Mouse (Mus musculus) erythroblast, embryonic 14.5 days (primary cell): ENCODE data around the gene Mtnr1a. TPM values are rescaled to one million over a fixed set of nuclear protein-coding genes. Genes with fewer than 3 reads are reported as not detected.
"Not testable (repeated sequence)": the region's sequence is repeated elsewhere in the genome, so short reads cannot be mapped to it uniquely, and the experiment has no call there.

ENCODE experiments used
- H3K27me3 ChIP-seq: 2 replicates; pipeline ENCODE4 v1.6.1; 2012; ENCODE audit warnings: inconsistent platforms; ENCODE audit not compliant: control insufficient read depth
- H3K36me3 ChIP-seq: 2 replicates; pipeline ENCODE4 v1.6.1; 2012; ENCODE audit warnings: mild to moderate bottlenecking, inconsistent platforms; ENCODE audit not compliant: control insufficient read depth
- H3K4me1 ChIP-seq: 2 replicates; pipeline ENCODE4 v1.6.1; 2012; ENCODE audit warnings: inconsistent platforms; ENCODE audit not compliant: control insufficient read depth
- H3K4me3 ChIP-seq: replicated peaks from 2 replicates; pipeline ENCODE3; 2012; ENCODE audit warnings: moderate library complexity, mild to moderate bottlenecking, inconsistent platforms
- H3K9me3 ChIP-seq: 2 replicates; pipeline ENCODE4 v1.6.1; 2012; ENCODE audit warnings: low read length, inconsistent platforms, mixed read lengths; ENCODE audit not compliant: control insufficient read depth
- GATA1 ChIP-seq: IDR thresholded peaks from 2 replicates; pipeline ENCODE4 v1.6.1; 2012; ENCODE audit warnings: low read length, inconsistent platforms, mixed read lengths
- TAL1 ChIP-seq: IDR thresholded peaks from 3 replicates; pipeline ENCODE4 v1.6.1; 2012; ENCODE audit warnings: low read length, inconsistent platforms, mixed read lengths
- polyA plus RNA-seq: library from polyadenylated mRNA; stranded (reverse); fragments of >175 nt; gene quantifications from 2 replicates; pipeline ENCODE4 v1.2.3, GENCODE M21; 2012

Gene Mtnr1a
- polyA plus RNA-seq, 1 experiment: not detected

DNA sequence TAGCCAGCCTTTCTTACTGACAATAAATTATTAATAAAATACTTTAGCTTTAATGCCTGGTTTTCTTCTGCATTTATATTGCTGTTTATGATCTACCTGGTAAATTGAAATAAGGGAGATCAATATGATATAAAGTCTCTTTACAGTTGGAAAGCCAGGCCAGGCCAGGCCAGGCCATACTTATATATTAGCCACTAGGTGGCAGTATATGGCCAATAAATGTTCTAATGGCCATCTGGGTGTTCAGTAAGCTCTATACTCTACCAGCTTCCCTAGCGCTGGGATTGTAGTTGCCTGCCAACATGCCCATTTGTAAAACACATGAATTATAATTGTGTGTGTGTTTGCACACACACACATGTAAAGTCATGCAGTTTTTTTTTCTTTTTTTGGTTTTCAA is 16.7 kb upstream of the Mtnr1a start:
- Histone ChIP-seq H3K4me3 (no peak overlapping the region), H3K27me3 (no peaks in the 10 kb centered on the region), H3K9me3 (peaks cover 24% of the 10 kb centered on the region), H3K4me1 (no peaks in the 10 kb centered on the region), H3K36me3 (no peaks in the 10 kb centered on the region; the same call in 1 of the 2 replicates)
- TF ChIP-seq TAL1 (no peak), GATA1 (no peak)

DNA sequence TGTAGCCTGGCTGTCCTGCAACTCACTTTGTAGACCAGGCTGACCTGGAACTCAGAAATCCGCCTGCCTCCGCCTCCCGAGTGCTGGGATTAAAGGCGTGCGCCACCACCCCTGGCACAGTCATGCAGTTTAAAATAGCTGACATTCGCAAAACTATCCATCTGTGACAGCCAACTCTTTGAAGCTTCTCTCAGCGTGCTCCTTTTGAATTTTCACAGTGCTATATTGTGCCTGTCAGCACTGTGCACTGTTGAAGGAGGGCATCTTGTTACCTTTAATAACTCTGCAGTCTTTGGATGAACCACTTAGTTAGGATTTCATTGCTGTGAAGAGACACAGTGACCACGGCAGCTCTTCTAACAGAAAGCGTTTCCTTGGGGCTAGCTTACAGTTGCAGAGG is 16.3 kb upstream of the Mtnr1a start:
- Histone ChIP-seq H3K4me3 (no peak overlapping the region), H3K27me3 (no peaks in the 10 kb centered on the region), H3K9me3 (peaks cover 24% of the 10 kb centered on the region), H3K36me3 (no peaks in the 10 kb centered on the region; the same call in 1 of the 2 replicates), H3K4me1 (no peaks in the 10 kb centered on the region)
- TF ChIP-seq TAL1: no peak
- TF ChIP-seq GATA1: no peak

DNA sequence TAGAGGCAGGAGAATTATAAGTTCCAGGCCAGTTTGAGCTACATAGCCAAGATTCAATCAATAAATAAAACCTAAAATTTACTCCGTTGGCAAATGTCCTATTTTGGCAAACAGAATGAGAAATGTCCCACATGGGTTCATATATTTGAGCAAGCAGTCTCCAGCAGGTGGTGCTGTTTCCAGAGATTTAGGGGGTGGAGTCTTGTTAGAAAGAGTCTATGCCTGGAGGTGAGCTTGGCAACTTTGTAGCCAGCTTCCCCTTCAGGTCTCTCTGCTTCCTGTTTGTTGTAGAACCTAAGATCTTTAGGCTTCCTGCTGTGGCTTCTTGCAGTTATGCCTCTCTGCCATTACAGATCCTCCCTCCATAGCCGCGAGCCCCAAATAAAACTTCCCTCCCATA is 13.4 kb upstream of the Mtnr1a start:
- H3K9me3 ChIP-seq: peaks cover 16% of the 10 kb centered on the region
- no peaks in the 10 kb centered on the region for H3K27me3 ChIP-seq
- H3K36me3 ChIP-seq: no peaks in the 10 kb centered on the region; the same call in 1 of the 2 replicates
- TF ChIP-seq GATA1: no peak
- no peak for TF ChIP-seq TAL1
- no peak overlapping the region for H3K4me3 ChIP-seq
- H3K4me1 ChIP-seq: no peaks in the 10 kb centered on the region

DNA sequence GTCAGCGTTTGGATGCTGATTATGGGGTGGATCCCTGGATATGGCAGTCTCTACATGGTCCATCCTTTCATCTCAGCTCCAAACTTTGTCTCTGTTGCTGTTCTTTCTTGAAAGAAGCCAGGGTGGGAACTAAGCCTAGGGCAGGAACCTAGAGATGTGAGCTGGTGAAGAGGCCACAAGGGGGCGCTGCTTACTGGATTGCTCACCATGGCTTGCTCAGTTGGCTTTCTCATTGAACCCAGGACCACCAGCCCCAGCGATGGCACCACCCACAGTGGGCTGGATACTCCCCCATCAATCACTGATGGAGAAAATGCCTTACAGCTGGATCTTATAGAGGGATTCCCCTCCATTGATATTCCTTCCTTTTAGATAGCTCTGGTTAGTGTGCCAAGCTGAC is 12.1 kb upstream of the Mtnr1a start:
- Histone ChIP-seq H3K27me3 (no peaks in the 10 kb centered on the region), H3K4me1 (no peaks in the 10 kb centered on the region), H3K9me3 (peaks cover 7% of the 10 kb centered on the region; the same call in 1 of the 2 replicates), H3K4me3 (no peak overlapping the region), H3K36me3 (no peaks in the 10 kb centered on the region)
- TF ChIP-seq TAL1: no peak
- no peak for TF ChIP-seq GATA1

DNA sequence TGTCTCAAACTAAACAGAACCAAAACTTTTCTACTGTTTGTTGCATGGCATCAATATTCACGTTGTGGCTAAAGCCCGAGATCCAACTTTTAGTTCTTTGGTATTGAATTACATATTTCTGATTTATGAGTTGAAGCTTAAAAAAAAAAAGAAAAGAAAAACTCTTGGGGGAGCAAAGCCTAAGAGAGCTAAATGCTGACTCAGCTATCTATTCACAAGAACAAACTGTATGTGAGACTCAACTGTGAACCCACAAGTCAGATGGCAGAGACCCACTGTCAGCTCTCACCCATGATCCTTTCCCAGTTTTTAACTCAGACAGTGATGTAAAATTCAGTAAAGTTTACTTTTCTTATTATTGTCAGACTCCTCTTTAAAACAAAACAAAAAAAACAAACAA is 8.9 kb upstream of the Mtnr1a start:
- no peaks in the 10 kb centered on the region for H3K36me3 ChIP-seq
- no peaks in the 10 kb centered on the region for H3K27me3 ChIP-seq
- no peak for TF ChIP-seq TAL1
- no peak for TF ChIP-seq GATA1
- H3K9me3 ChIP-seq: peaks cover 10% of the 10 kb centered on the region; the same call in 1 of the 2 replicates
- no peak overlapping the region for H3K4me3 ChIP-seq
- no peaks in the 10 kb centered on the region for H3K4me1 ChIP-seq

DNA sequence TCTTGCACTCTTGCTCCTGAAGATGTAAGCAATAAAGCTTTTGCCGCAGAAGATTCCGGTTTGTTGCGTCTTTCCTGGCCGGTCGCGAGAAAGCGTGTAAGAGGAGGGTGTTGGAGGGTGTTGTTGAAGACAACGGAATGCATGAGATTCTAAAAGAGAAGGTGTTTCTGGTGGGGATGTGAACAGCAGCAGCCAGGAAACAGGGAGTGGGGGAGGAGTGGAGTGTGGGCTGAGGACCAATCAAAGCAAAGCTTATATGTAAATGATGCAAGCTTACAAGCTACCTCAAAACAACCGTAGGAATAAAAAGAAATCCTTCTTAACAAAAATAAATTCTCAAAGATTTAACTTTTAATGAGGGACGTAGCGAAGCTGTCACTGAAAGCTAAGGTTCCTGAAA is 6.6 kb upstream of the Mtnr1a start:
- peaks cover 3% of the 10 kb centered on the region; the same call in 1 of the 2 replicates for H3K9me3 ChIP-seq
- H3K27me3 ChIP-seq: no peaks in the 10 kb centered on the region
- TF ChIP-seq TAL1 (no peak), GATA1 (no peak)
- H3K36me3 ChIP-seq: no peaks in the 10 kb centered on the region
- no peak overlapping the region for H3K4me3 ChIP-seq
- no peaks in the 10 kb centered on the region for H3K4me1 ChIP-seq

DNA sequence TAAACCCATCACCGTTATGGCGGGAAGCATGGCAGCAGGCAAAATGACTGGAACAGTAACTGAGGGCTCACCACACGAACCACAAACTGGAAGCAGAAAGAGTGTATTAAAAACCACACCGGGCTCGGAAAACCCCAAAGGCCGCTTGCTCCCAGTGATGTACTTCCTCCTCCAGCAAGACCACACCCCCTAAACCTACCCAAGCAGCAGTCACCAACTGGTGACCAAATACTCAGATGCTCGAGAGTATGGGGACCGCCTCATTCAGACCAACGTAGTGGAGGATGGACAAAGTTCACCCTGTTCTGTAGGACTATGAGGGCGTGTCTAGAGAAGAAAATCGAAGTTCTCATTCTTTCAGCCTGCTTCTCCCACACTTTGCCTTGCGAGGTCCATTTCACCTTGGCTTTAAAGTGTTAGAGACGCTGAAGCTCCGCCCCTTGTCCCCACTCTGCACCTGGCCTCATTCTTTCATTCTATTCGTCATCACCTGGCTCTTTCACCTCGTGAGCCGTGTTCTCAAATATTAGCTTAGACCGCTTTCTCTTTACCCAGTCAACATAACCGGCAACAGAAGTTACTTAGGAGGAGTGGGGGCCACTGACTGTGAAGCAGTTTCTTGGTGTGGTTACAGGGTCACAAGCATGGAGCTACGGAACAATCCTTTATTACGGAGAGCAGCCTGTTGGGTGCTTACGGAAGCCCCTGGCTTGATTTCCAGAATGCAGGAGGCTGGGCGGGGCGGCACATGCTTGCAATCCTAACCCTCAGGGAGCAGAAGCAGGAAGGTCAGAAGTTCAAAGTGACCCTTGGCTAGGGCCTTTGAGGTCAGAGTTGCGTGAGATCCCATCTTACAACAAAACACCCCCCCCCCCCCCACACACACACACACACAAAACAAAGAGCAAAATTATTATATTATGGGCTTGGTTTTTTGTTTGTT is 5.7 kb upstream of the Mtnr1a start:
- Histone ChIP-seq H3K9me3 (peaks cover 3% of the 10 kb centered on the region; the same call in 1 of the 2 replicates), H3K4me3 (no peak overlapping the region), H3K27me3 (no peaks in the 10 kb centered on the region), H3K36me3 (no peaks in the 10 kb centered on the region), H3K4me1 (no peaks in the 10 kb centered on the region)
- no peak for TF ChIP-seq TAL1
- TF ChIP-seq GATA1: no peak

DNA sequence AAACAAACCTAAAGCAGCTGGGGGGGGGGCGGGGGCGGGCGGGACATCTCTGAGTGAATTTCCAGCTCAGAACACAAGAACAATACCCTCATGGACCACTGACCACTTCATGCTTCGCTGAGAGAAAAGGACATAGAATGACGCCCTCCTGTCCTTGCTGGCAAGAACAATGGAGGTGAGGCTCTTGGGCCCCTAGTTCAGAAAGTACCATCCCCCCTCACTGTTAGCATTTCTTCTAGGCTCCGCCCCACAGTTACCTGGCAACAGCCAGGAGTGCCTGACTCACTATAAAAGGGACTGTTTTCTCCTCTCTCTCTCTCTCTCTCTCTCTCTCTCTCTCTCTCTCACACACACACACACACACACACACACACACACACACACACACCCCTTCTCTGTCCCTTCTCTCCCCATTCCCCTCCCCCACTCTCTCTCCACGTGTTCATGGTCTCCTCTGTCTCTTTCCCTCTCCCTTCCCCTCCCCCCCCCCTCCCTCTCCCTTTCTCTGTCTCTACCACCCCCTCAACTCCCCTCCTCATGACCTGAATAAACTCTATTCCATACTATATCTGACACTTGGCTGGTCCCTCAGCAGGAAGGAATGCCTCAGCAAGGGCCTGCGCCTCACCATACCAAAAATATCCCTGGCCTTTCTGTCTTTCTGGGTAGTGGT is 4.6 kb upstream of the Mtnr1a start:
- TF ChIP-seq GATA1: no peak
- no peak for TF ChIP-seq TAL1
- Histone ChIP-seq H3K4me1 (no peaks in the 10 kb centered on the region), H3K4me3 (no peak overlapping the region), H3K27me3 (no peaks in the 10 kb centered on the region), H3K36me3 (no peaks in the 10 kb centered on the region), H3K9me3 (peaks cover 3% of the 10 kb centered on the region; the same call in 1 of the 2 replicates)

DNA sequence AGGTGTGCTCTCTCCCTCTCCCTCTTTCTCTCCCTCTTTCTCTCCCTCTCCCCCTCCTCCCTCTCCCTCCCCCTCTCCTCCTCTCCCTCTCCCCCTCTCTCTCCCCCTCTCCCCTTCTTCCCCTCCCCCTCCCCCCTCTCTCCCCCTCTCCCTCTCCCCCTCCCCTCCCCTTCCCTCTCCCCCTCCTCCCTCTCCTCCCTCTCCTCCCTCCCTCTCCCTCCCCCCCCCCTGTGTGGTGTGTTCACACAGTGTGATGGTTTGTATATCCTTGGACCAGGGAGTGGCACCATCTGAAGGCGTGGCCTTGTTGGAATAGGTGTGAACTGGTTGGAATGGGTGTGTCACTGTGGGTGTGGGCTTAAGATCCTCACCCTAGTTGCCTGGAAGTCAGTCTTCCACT is 3.5 kb upstream of the Mtnr1a start:
- H3K4me3 ChIP-seq, H3K4me1 ChIP-seq, H3K27me3 ChIP-seq, H3K9me3 ChIP-seq, H3K36me3 ChIP-seq: not testable (repeated sequence)
